Mouse (Mus musculus): ENCODE data around the gene Rora.

GRCm38 (mm10) chr9:68673221-68673620, 19.6 kb downstream of the Rora start:
- TF ChIP-seq CTCF (IDR thresholded peaks at IDR 0.05; ENCODE audit: borderline replicate concordance, extremely low read depth, insufficient read depth, insufficient read length): no peak
- no peak for TF ChIP-seq POLR2A (IDR thresholded peaks at IDR 0.05; ENCODE audit: borderline replicate concordance, extremely low read depth, insufficient read depth, insufficient read length, poor library complexity, severe bottlenecking)

Data from brain, embryonic 14.5 days (tissue).